Mouse (Mus musculus): ENCODE results near the gene Proca1.
A peak's percentile ranks its signal among the peaks of the same experiment; 100 is the strongest.

Proca1 gene

GRCm38 (mm10) chr11:78193113-78193512, at the start of gene Proca1:
Proca1 (plus strand) TSS chr11:78193392.
- DNase-seq = no peak

DNA sequence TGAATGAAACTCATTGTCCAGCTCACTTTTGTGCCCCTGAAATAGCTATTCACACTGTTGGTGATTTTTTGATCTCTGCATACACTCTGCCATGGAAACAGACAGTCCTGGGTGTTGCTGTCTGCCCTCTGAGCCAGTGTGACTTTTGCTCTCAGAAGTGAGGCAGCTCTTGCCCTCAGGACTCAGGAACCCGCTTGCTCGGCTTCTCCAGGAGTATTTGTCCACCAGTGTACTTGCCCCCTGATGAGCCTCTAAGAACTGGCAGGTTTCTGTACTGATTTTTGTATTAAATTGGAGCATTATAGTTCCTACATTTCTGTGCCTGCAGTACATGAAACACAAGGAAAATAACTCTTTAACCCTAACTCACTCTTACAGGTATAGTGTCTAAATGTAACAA, 49.7 kb upstream of the Proca1 start:
- peak in 1 of 2 experiments; percentile 60 for DNase-seq

GRCm38 (mm10) chr11:78146168-78146567, 47.0 kb upstream of the Proca1 start:
- DNase-seq = no peak

GRCm38 (mm10) chr11:78146707-78147543, 46.3 kb upstream of the Proca1 start:
- no peak for DNase-seq

DNA sequence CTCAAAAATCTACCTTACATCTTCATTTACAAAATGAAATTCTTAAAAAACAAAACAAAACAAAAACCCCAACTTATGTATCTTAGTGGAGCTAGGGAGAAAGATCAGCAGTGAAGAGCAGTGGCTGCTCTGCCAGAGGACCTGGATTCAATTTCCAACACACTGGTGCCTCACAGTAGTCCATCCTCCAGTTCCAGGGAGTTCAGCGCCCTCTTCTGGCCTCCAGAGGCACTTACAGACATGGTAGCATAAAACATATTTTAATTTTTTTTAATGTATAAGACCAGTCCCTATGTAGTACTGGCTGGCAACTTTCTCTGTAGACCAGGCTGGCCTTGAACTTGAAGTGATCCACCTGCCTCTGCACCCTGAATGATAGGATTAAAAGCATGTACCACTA, 42.0 kb upstream of the Proca1 start:
- peak; percentile 56 for DNase-seq

- DNase-seq = peak; percentile 76
Measured at GRCm38 (mm10) chr11:78152299-78153231, 40.6 kb upstream of the Proca1 start.

DNA sequence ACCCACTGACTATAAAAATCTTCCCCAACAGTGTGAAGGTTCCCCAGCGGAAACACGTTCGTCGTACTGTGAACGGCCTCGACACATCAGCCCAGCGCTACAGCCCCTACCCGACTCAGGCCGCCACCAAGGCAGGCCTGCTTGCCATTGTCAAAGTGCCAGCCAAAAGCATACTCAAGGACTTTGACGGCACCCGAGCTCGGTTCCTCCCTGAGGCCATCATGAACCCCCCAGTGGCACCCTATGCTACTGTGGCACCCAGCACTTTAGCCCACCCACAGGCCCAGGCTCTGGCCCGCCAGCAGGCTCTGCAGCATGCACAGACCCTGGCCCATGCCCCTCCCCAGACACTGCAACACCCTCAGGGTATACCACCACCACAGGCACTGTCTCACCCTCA, 39.4 kb upstream of the Proca1 start:
- peak in 1 of 2 experiments; percentile 46 for DNase-seq

DNA sequence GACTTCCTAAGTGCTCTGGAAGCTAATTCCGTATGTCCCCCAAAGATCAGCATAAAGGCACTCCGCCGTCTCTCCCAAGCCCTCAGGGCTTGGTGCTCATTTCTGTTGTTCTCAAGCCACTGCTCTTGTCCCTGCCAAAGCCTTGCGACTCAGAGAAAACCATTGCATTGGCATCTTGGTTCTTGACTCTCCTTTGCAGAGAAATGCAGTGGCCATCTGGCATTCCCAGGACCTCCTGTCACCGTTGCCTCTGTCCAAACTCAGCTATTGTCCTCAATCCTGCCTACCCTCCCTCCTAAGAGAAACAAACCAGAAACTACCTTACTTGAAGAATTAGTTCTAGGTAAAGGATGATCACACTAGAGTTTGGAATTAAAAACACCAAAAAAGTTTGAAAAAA, 37.5 kb upstream of the Proca1 start:
- no peak for DNase-seq

GRCm38 (mm10) chr11:78156156-78156699, 37.0 kb upstream of the Proca1 start:
- DNase-seq = no peak

- peak; percentile 89 to 90 for DNase-seq
Measured at GRCm38 (mm10) chr11:78159096-78159495, 34.1 kb upstream of the Proca1 start.

DNA sequence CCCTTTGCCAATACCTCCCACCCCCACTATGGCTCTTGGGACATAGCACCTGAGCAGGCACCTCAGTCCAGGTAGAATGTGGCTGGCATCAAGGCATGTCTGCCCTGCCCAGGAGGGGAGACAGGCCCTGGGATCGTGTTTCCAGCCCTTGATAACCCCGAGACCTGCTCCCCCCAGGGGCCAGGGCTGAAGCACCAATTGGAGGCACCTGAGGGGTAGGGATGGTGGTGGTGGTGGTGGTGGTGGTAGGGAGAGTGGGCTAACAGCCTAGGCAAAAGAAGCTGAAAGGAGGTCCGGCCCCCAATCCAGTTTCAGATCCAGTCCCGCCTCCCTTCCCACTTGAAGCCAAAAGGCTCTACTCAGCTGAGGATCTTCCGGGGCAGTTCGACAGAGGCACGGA, 33.6 kb upstream of the Proca1 start:
- DNase-seq = peak in 1 of 2 experiments; percentile 68

GRCm38 (mm10) chr11:78160171-78160570, 33.0 kb upstream of the Proca1 start:
- DNase-seq = peak in 1 of 2 experiments; percentile 40

DNA sequence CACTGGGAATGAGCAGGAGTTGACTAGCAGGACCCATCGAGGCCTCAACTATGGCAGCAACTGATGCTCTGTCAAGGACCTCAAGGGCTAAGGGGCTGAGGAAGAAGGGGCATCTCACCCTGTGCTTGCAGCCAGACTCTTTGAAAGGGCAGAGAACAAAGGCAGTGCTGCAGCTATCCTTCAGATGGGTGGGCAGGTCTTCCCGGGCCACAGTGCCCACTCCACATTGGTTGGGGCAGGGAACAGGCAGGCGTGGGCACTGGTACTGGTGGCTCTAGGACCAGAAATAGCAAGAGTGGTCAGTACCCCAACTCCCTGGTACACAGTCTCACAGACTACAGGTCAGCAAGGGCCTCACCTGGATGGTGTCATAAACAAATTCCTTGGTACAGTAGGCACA, 32.5 kb upstream of the Proca1 start:
- DNase-seq = no peak

- DNase-seq = no peak
Measured at GRCm38 (mm10) chr11:78161169-78161568, 32.0 kb upstream of the Proca1 start.

DNA sequence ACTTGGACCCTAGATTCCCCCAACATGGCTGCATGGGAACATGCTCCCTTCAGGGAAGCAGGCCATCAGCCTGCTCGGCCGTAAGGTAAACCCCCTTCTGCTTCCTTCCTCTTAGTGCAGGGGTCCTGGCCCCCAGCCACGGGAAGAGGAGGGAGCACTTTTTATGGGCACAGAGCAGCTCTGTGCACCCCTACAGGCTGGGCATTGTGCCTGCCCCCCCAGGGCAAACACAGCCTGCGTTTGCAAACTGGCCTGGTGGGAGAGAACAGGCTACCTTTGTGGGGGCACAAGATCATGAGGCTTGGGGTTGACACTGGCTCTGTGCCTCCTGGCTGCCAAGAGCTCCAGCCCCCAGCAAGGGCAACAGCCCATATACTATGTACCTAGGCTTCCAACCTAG, 31.2 kb upstream of the Proca1 start:
- peak in 1 of 2 experiments; percentile 51 for DNase-seq

DNA sequence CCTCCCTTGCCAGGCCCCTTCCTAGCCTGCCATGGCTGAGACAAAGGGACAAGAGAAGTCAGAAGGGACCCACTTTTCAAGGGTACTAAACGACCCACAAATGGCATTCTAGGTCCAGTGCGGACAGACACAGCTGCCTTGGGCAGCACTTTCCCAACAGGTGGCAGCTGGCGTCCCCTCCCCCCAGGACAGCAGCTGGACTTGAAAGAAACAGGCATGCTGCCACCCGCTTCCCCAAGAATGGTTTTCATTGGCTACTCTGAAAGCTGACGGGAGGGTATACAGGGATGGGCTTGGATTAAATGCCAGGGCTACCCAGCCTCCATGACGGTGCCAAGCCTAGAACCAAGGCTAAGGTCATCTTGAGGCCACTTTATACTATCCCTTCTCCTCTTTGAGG, 30.7 kb upstream of the Proca1 start:
- DNase-seq = peak; percentile 64 to 79

- no peak for DNase-seq
Measured at GRCm38 (mm10) chr11:78163045-78163444, 30.1 kb upstream of the Proca1 start.

- peak; percentile 78 to 89 for DNase-seq
Measured at GRCm38 (mm10) chr11:78163681-78164603, 29.2 kb upstream of the Proca1 start.

DNA sequence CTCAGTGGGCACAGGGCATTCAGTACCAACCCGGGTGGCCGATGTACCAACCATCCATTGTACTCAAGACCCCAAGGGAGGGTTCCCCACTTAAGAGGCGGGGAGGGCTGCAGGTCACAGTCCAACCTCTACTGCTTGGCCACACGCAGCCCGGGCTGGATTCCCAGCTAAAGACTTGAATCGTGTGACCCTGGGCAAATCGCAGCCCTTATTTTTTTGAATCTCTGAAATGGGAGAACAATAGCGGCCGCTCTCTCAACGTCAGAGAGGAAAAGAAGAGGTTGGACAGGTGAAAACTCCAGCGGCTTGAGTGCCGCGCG, 28.6 kb upstream of the Proca1 start:
- DNase-seq = no peak

- peak; percentile 94 for DNase-seq
Measured at GRCm38 (mm10) chr11:78164924-78165760, 28.1 kb upstream of the Proca1 start, which contains the start of gene Traf4. Traf4 (minus strand) TSS chr11:78165589.

DNA sequence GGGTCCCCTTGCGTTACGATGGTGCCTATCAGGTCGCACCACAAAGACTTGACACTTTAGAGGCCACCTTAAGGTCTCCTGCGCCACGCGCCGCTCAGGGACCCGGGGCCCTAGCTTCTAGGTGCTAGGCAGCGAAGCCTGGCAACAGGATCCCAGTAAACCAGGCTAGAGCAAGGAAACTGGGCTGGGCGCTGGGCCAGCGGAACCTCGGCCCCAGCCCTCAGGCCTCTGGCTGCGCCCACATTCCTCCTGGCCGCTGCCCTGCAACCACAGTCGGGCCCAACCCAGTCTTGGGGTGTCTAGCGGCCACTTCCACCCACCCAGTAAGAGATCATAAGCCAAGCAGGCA, 27.5 kb upstream of the Proca1 start:
- DNase-seq = peak; percentile 81 to 92

Measured in kidney, postnatal 25 days (tissue).